Mouse (Mus musculus) CD4-positive helper T cell, adult 2 months (primary cell): ENCODE results near the gene Fdxr.

Source experiments
- DNase-seq: peaks from one replicate; pipeline ENCODE4 v3.0.0-alpha.2; 2012; ENCODE audit warnings: low read depth, missing footprints, low spot score

The Fdxr gene

GRCm38 (mm10) chr11:115243783-115244182, 33.1 kb downstream of the Fdxr start:
- no peak for DNase-seq

- no peak for DNase-seq
Measured at GRCm38 (mm10) chr11:115242746-115243145, 34.1 kb downstream of the Fdxr start.

- DNase-seq, result no peak
Measured at GRCm38 (mm10) chr11:115241402-115241801, 35.4 kb downstream of the Fdxr start.

- no peak for DNase-seq
Measured at GRCm38 (mm10) chr11:115236570-115236969, 40.3 kb downstream of the Fdxr start.

GRCm38 (mm10) chr11:115234320-115235044, 42.4 kb downstream of the Fdxr start:
- DNase-seq, result no peak

GRCm38 (mm10) chr11:115233526-115234290, 43.1 kb downstream of the Fdxr start:
- DNase-seq, result no peak

GRCm38 (mm10) chr11:115232889-115233288, 44.0 kb downstream of the Fdxr start:
- DNase-seq, result no peak

GRCm38 (mm10) chr11:115231924-115232323, 44.9 kb downstream of the Fdxr start:
- no peak for DNase-seq

GRCm38 (mm10) chr11:115231168-115231915, 45.5 kb downstream of the Fdxr start:
- peak; percentile 86 for DNase-seq

GRCm38 (mm10) chr11:115229021-115229930, 47.6 kb downstream of the Fdxr start:
- no peak for DNase-seq

- DNase-seq, result no peak
Measured at GRCm38 (mm10) chr11:115228430-115228829, 48.4 kb downstream of the Fdxr start.

- DNase-seq, result no peak
Measured at GRCm38 (mm10) chr11:115227640-115228039, 49.2 kb downstream of the Fdxr start.

GRCm38 (mm10) chr11:115226811-115227491, 49.9 kb downstream of the Fdxr start:
- peak; percentile 67 for DNase-seq

GRCm38 (mm10) chr11:115225301-115225700, 51.5 kb downstream of the Fdxr start:
- DNase-seq, result no peak

- peak; percentile 67 for DNase-seq
Measured at GRCm38 (mm10) chr11:115224889-115225288, 52.0 kb downstream of the Fdxr start.

GRCm38 (mm10) chr11:115223877-115224276, 53.0 kb downstream of the Fdxr start:
- no peak for DNase-seq

- no peak for DNase-seq
Measured at GRCm38 (mm10) chr11:115223451-115223850, 53.4 kb downstream of the Fdxr start.

GRCm38 (mm10) chr11:115222570-115222969, 54.3 kb downstream of the Fdxr start:
- no peak for DNase-seq

- DNase-seq, result no peak
Measured at GRCm38 (mm10) chr11:115222077-115222476, 54.8 kb downstream of the Fdxr start.

GRCm38 (mm10) chr11:115219685-115220084, 57.2 kb downstream of the Fdxr start:
- DNase-seq, result no peak

- DNase-seq, result no peak
Measured at GRCm38 (mm10) chr11:115219263-115219662, 57.6 kb downstream of the Fdxr start.
